Mouse (Mus musculus) spleen, embryonic (tissue): ENCODE measurements at regions not wholly inside any gene's neighbourhood (a gene's known extent, or its start where the extent isn't known, plus 50 kb on each side); places are given as distances from the start of the nearest gene placed in this dataset.

Experiments
- CTCF ChIA-PET: fragments of 350-600 bp; sonication (Branson Sonifier 250); formaldehyde crosslinking; loops from one replicate; lab custom pipeline; 2022; lab: Charles Lee

DNA sequence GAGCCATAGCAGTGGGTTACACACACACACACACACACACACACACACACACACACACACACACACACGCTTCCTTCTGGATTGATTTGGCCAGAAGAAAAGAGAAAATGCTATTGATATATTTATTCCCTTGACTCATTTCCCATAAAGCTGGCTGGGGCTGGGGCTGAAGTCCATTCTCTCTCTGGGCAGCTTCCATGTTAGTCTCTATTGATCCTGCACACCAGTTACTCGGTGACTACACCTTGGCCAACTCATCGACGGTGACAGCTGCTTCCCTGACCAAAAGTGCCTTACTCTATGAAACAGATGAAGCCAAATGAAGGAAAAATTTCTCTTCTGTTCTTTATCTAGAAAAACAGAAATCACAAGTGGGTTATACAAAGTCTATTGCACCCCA is 82.1 kb downstream of the Snx18 start:
- CTCF ChIA-PET: no interaction called here

DNA sequence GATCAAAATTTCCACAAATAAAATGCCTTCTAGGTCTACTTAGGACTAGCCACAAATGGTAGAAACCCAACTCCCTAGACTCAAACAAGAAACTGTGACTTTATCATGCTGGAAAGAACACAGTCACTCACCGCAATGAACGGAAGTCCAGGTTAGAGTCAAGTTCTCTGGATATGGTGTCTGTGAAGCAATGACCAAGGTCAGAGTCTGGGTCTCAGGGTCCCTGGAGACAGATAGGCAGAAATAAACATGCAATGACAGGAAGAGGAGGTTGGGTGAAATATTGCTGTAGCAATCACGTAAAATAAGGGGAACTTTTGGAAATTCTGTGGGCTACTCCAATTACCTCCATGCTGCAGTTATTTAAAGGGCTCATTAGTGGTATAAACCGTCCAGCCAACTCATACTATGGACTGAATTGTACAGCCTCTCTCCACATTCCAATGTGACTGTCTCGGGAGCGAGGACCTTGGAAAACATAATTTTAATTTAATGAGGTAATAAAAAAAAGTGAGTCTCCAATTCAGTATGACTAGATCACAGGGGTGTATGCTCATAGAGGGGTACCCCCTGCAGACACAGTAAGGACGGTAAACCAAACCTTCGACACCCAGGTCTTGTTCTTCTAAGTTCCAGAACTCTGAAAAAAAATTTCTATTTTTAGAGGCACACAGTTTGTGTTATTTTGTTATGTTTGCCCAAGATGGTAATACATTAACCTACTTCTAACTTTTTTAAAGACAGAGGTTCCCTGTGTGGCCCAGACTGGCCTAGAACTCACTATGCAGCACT is 83.5 kb downstream of the Snx18 start:
- CTCF ChIA-PET: interaction anchor here (0.7 kb wide), 1 partner anchor 1299 kb away, joined by 3 read pairs; no protein-coding TSS in a partner anchor

DNA sequence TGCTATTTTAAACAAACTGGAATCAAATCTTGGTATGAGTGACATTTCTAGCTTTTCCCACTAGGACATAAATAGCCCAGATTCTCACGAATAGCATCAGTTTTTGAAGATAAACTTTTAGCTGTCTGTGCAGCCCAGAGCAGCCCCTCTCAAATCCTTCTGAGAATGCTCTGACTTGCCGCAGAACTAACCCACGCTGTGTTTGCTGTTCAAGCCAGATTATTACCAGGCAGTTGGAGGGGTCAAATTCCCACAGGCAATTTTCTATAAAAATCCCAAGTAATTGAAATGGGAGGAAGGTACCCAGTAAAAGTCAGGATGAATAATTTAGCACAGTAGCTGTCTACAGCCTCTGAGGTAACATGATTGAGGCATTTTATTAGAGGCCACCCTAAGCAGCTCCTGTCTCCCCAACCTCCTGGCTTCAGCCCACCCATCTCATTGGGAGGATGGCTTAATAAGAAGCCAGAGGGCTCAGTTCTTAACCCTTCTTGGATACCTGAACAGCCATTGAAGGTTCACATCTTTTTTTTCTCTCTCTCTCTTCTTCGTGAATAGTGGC is 84.4 kb downstream of the Snx18 start:
- CTCF ChIA-PET: interaction anchor here (0.7 kb wide), 1 partner anchor 1300 kb away, joined by 3 read pairs; no protein-coding TSS in a partner anchor

GRCm38 (mm10) chr13:113526997-113527396 is 91.4 kb downstream of the Snx18 start:
- CTCF ChIA-PET: no interaction called here

GRCm38 (mm10) chr13:113523503-113523902 is 94.9 kb downstream of the Snx18 start:
- CTCF ChIA-PET: no interaction called here

DNA sequence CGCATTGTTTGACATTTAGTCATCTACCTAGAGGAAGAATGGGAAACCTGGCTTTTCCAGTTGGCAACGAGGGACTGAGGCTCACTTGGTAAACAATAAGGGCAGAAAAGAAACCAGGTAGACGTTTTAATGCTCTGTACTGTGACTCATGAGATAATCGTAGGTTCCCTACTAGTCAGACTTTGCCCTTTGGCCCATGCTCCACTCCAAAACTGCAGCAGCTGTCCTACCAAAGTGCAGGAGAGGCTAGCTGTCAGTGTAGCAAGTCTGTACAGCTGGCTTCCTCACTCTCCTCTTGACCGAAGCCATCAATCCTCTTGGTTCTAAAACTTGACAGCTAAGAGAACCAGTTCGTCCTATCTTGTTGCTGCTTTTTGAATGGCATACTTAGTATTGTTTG is 100.2 kb downstream of the Snx18 start:
- CTCF ChIA-PET: no interaction called here

GRCm38 (mm10) chr13:113516102-113516501 is 102.3 kb downstream of the Snx18 start:
- CTCF ChIA-PET: no interaction called here

GRCm38 (mm10) chr13:113515162-113515600 is 103.2 kb downstream of the Snx18 start:
- CTCF ChIA-PET: no interaction called here

- CTCF ChIA-PET: interaction anchor here (0.7 kb wide), 1 partner anchor 22 kb away, joined by 7 read pairs; no protein-coding TSS in a partner anchor
Observed at GRCm38 (mm10) chr13:113509403-113510185, 108.8 kb downstream of the Snx18 start.

GRCm38 (mm10) chr13:113508124-113508728 is 110.1 kb downstream of the Snx18 start:
- CTCF ChIA-PET: no interaction called here

GRCm38 (mm10) chr13:113502528-113502927 is 115.8 kb downstream of the Snx18 start:
- CTCF ChIA-PET: no interaction called here

DNA sequence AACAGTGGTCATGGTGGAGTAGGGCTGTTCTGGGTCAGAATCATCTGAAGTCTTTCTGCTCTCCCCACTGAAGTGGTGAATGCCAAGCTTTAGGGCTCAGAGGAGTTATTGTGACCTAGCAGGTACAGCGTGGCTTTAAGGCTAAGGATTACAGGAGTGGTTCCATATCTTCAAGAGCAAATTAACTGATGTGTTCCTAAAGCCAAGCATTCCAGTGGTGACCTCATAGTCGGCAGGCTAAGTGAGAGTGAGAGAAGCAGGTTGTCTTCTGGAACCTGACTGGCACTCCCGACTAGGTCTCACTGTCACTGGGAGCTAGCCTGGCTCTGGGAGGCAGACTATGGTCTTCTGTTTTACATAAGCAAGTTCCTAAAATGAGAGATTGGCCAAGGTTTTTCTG is 116.3 kb downstream of the Snx18 start:
- CTCF ChIA-PET: no interaction called here

DNA sequence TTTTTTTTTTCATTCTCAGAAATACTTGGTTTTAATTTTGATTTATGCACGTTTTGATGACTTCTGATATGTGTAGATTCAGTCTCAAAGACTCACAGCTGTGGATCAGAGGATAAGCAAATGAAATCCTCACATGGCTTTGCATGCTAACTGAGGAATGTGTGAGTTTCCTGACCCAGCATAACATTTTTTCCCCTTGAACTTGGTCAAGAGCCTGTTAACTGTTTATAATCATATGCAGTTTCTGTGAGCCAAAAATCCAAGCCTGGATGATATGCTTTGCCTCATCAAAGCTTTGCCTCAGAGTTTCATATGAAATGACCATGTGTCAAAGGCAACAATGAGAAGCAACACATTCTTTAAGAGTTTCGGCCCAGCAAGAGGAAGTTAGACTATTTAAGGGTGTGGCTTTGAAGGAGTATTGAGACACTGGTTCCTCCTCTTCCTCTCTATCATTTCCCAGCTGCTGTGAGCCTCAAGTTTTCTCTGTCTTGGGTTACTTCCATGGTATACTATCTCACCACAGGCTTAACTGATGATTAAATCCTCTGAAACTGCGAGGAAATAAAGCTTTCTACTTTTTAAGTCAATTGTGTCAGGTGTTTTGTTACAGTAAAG is 117.9 kb downstream of the Snx18 start:
- CTCF ChIA-PET: no interaction called here

DNA sequence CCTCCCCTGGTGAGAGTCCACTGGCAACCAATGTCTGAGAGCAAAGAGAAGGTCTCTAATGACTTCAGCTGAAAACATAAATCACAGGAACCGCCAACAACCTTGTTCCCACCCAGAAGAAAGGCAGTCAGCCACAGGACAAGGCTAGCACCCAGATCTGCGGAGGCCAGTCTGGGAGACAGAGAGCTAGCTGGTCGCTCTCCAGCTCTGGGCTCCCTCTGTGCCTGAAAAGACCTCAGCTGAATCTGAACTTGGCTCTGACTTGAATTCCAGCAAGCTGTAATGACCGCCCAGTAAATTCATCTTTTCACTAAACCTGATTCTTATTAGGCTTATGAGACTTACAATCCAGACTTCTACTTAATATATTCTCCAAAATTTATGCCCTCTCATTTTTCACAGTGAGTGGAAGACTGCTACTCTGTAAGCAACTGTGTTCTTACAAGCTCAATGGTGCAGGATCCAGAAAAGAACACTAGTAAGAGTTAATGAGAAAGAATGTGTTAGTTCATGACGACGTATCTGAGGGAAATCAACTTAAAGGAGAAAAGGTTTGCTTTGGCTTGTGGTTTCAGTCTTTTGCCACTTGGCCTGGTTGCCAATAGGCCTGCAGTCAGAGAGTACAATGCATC is 119.2 kb downstream of the Snx18 start:
- CTCF ChIA-PET: no interaction called here

DNA sequence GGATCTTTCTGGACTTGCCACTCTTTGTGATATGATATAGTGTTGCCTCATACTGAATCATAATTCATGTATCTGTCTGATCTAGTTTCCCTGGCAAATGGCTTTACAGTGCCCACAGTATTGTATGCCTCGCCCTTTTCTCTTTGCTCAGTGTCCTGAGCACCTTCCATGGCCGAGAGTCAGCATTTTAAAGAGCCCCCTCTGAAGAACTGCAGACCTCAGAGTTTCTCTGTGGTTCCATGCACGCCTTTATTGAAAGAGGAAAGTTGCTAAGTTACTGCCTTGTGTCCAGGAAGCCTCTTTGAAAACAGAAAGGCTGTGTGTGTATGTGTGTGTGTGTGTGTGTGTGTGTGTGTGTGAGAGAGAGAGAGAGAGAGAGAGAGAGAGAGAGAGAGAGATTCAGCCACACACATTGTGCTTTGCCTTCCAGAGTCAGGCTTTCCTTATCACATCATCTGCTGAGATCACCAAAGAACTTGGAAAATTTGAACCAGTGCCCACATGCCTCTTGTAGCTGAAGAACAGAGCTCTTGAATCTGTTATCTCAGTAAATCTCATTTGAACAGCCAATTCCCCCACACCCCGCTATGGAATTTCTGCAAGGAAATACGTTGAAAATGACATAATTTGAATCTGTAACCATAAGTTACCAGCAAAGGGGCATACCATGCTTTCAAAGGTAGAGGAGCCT is 122.6 kb downstream of the Snx18 start:
- CTCF ChIA-PET: no interaction called here

DNA sequence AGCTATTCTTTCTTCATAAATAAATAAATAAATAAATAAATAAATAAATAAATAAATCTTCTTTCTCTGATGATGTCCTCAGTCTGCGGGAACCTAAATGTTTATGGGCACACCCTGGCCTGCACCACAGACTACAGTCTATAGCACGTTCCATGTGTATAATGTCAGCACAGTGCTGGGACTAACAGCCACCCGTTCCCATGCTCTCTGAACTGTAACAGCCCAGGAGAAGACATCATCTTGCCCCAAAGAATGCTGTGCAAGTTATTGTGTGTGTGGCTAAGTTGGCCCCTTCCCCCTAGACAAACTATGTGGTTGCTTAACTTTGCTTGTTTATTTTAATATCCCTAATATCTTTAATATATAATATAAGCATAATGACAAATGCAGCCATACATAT is 123.2 kb downstream of the Snx18 start:
- CTCF ChIA-PET: no interaction called here

- CTCF ChIA-PET: no interaction called here
Observed at GRCm38 (mm10) chr13:113494688-113495087, 123.7 kb downstream of the Snx18 start.

- CTCF ChIA-PET: no interaction called here
Observed at GRCm38 (mm10) chr13:113489951-113490822, 128.2 kb downstream of the Snx18 start.

GRCm38 (mm10) chr13:113486368-113486955 is 131.9 kb downstream of the Snx18 start:
- CTCF ChIA-PET: interaction anchor here (0.7 kb wide), 1 partner anchor 43 kb away, joined by 3 read pairs; no protein-coding TSS in a partner anchor
